ENCODE assay signal across 19 mouse cellular contexts in genomic region chr15:63674404-63674803, GRCm38 (mm10).
DNase-seq lines count a peak whose midpoint lies in the region; ATAC-seq and TF ChIP-seq lines count a peak whose summit lies in the region.
"Had no signal": no experiment of that assay in that cellular context is flagged by ENCODE, and none has a peak within 500 bp of the region (broad histone marks: within the 10 kb centered on the region; RNA-seq: fewer than 3 reads in every experiment).

No protein-coding gene starts in this region.

- no peaks in the 10 kb centered on the region for H3K27me3 ChIP-seq in limb, embryonic 12.5 days
- H3K27me3 ChIP-seq in limb, embryonic 10.5 days (ENCODE audit: low read depth, poor library complexity, severe bottlenecking) = no peaks in the 10 kb centered on the region
- H3K27me3 ChIP-seq in E14TG2a.4 (ENCODE audit: insufficient read depth, low read length) = peaks cover 3% of the 10 kb centered on the region; the same call in 1 of the 2 replicates
- no peaks in the 10 kb centered on the region for H3K27me3 ChIP-seq in G1E (ENCODE audit: insufficient read depth, low read length)
- no peaks in the 10 kb centered on the region for H3K27me3 ChIP-seq in embryonic facial prominence, embryonic 14.5 days (replicated peaks; ENCODE audit: control insufficient read depth, insufficient read depth, low read length)
- H3K27me3 ChIP-seq in forebrain, embryonic 11.5 days (ENCODE audit: control insufficient read depth, insufficient read depth, low read length) = no peaks in the 10 kb centered on the region
- H3K27me3 ChIP-seq: neural tube, embryonic 13.5 days had no signal

- TF ChIP-seq CTCF in E14TG2a.4 (conservative IDR thresholded peaks at IDR 0.05; ENCODE audit: low read length) (peak; percentile 67), G1E (IDR thresholded peaks at IDR 0.05; ENCODE audit: low read depth, low read length) (0 out of 2 replicates have a peak, but pooled peaks have one; percentile 11)

- H3K4me3 ChIP-seq in limb, embryonic 12.5 days (replicated peaks) = no peak overlapping the region
- no peak overlapping the region for H3K4me3 ChIP-seq in limb, embryonic 10.5 days
- H3K4me3 ChIP-seq in E14TG2a.4 (replicated peaks; ENCODE audit: low read length) = no peak overlapping the region
- H3K4me3 ChIP-seq in G1E (ENCODE audit: low read depth, low read length) = no peak overlapping the region
- H3K4me3 ChIP-seq in embryonic facial prominence, embryonic 14.5 days (ENCODE audit: low read depth, low read length) = no peak overlapping the region
- H3K4me3 ChIP-seq in forebrain, embryonic 11.5 days (ENCODE audit: low read depth, low read length) = no peak overlapping the region
- H3K4me3 ChIP-seq: hindbrain, embryonic 10.5 days; neural tube, embryonic 13.5 days had no signal

- DNase-seq in limb, embryonic 10.5 days (ENCODE audit: low spot score) = no peak
- no peak for DNase-seq in G1E (ENCODE audit: low spot score)
- DNase-seq in embryonic facial prominence, embryonic 14.5 days (ENCODE audit: low spot score) = no peak
- DNase-seq in embryo, embryonic 11 days = no peak
- no peak for DNase-seq in forebrain, embryonic 11.5 days (ENCODE audit: low spot score)
- DNase-seq: adrenal gland, postnatal 10 days; cerebellum, postnatal 10 days; gastrocnemius, postnatal 25 days; kidney, adult 18-20 months; right cerebral cortex, adult 18-20 months; thymus, adult 18-20 months had no signal

- no peaks in the 10 kb centered on the region for H3K4me1 ChIP-seq in limb, embryonic 12.5 days (replicated peaks)
- H3K4me1 ChIP-seq in limb, embryonic 10.5 days = no peaks in the 10 kb centered on the region
- H3K4me1 ChIP-seq in E14TG2a.4 (replicated peaks; ENCODE audit: low read depth, low read length) (no peaks in the 10 kb centered on the region), G1E (ENCODE audit: insufficient read depth, low read depth, low read length) (peaks cover 39% of the 10 kb centered on the region)
- H3K4me1 ChIP-seq in embryonic facial prominence, embryonic 14.5 days (ENCODE audit: control insufficient read depth, insufficient read depth, low read length) = peaks cover 10% of the 10 kb centered on the region; the same call in 1 of the 2 replicates
- no peaks in the 10 kb centered on the region for H3K4me1 ChIP-seq in forebrain, embryonic 11.5 days (replicated peaks; ENCODE audit: control insufficient read depth, insufficient read depth, low read length)

- WGBS in limb, embryonic 12.5 days = 91% methylated on average over 5 of the region's 5 CpGs
- WGBS in limb, embryonic 10.5 days = 96% methylated on average over 5 of the region's 5 CpGs
- 92% methylated on average over 5 of the region's 5 CpGs for WGBS in embryonic facial prominence, embryonic 14.5 days
- WGBS in forebrain, embryonic 11.5 days = 93% methylated on average over 5 of the region's 5 CpGs

- H3K9ac ChIP-seq in limb, embryonic 12.5 days (replicated peaks) = no peak overlapping the region
- no peak overlapping the region for H3K9ac ChIP-seq in embryonic facial prominence, embryonic 14.5 days (ENCODE audit: low read depth, low read length)
- no peak overlapping the region for H3K9ac ChIP-seq in forebrain, embryonic 11.5 days (ENCODE audit: low read length)
- H3K9ac ChIP-seq: neural tube, embryonic 13.5 days had no signal

- H3K27ac ChIP-seq in limb, embryonic 12.5 days = peak overlapping the region; percentile 76
- H3K27ac ChIP-seq in limb, embryonic 10.5 days = no peak overlapping the region
- H3K27ac ChIP-seq in embryonic facial prominence, embryonic 14.5 days (replicated peaks; ENCODE audit: low read depth, low read length) = peak overlapping the region; percentile 62; the same call in 1 of the 2 replicates
- H3K27ac ChIP-seq in forebrain, embryonic 11.5 days (ENCODE audit: low read depth, low read length) = no peak overlapping the region
- H3K27ac ChIP-seq: hindbrain, embryonic 10.5 days; kidney, postnatal 0 days; neural tube, embryonic 13.5 days had no signal

- no peaks in the 10 kb centered on the region for H3K9me3 ChIP-seq in limb, embryonic 12.5 days
- no peaks in the 10 kb centered on the region for H3K9me3 ChIP-seq in limb, embryonic 10.5 days (replicated peaks)
- H3K9me3 ChIP-seq in E14TG2a.4 (ENCODE audit: low read length) (no peaks in the 10 kb centered on the region), G1E (replicated peaks) (no peaks in the 10 kb centered on the region; the same call in 1 of the 2 replicates)
- no peaks in the 10 kb centered on the region for H3K9me3 ChIP-seq in embryonic facial prominence, embryonic 14.5 days (ENCODE audit: control insufficient read depth, low read length)
- no peaks in the 10 kb centered on the region for H3K9me3 ChIP-seq in forebrain, embryonic 11.5 days (ENCODE audit: control insufficient read depth, low read length)
- H3K9me3 ChIP-seq: hindbrain, embryonic 10.5 days had no signal

- no peaks in the 10 kb centered on the region for H3K36me3 ChIP-seq in limb, embryonic 12.5 days
- H3K36me3 ChIP-seq in limb, embryonic 10.5 days = no peaks in the 10 kb centered on the region
- H3K36me3 ChIP-seq in E14TG2a.4 (ENCODE audit: insufficient read depth, low read length) (no peaks in the 10 kb centered on the region), G1E (replicated peaks) (no peaks in the 10 kb centered on the region)
- no peaks in the 10 kb centered on the region for H3K36me3 ChIP-seq in embryonic facial prominence, embryonic 14.5 days (ENCODE audit: control insufficient read depth, insufficient read depth, low read length)
- no peaks in the 10 kb centered on the region for H3K36me3 ChIP-seq in forebrain, embryonic 11.5 days (ENCODE audit: control insufficient read depth, insufficient read depth, low read length)
- H3K36me3 ChIP-seq: hindbrain, embryonic 10.5 days; neural tube, embryonic 13.5 days had no signal

- no peak for ATAC-seq in limb, embryonic 12.5 days (ENCODE audit: insufficient number of reproducible peaks, insufficient read depth, low FRiP score, low TSS enrichment, low read depth)
- no peak for ATAC-seq in G1E (ENCODE audit: extremely low read depth, insufficient number of reproducible peaks, low FRiP score, poor library complexity, severe bottlenecking)
- ATAC-seq in embryonic facial prominence, embryonic 14.5 days (ENCODE audit: low read depth) = no peak
- no peak for ATAC-seq in forebrain, embryonic 11.5 days (replicated peaks; ENCODE audit: low FRiP score)
- ATAC-seq: activated CD4-positive, CD25-positive, alpha-beta regulatory T cell, adult 4 months; forebrain, embryonic 14.5 days had no signal

- no peak overlapping the region for H3K4me2 ChIP-seq in limb, embryonic 12.5 days
- no peak overlapping the region for H3K4me2 ChIP-seq in embryonic facial prominence, embryonic 14.5 days (ENCODE audit: low read depth, low read length)
- H3K4me2 ChIP-seq in forebrain, embryonic 11.5 days (ENCODE audit: low read depth, low read length, severe bottlenecking) = no peak overlapping the region
- H3K4me2 ChIP-seq: midbrain, embryonic 11.5 days; neural tube, embryonic 13.5 days had no signal

Comparison
In these comparisons a context has a peak if more than half of its experiments do, and no peak if none do; other contexts are left out.
1. H3K27ac ChIP-seq: peak in limb, embryonic 12.5 days (single experiment) and embryonic facial prominence, embryonic 14.5 days (single experiment); none in limb, embryonic 10.5 days (single experiment) and forebrain, embryonic 11.5 days (single experiment).